Mouse (Mus musculus): ENCODE data around the gene Inf2. TPM values are rescaled to one million over a fixed set of nuclear protein-coding genes. Genes with fewer than 3 reads are reported as not detected.

The Inf2 gene
- polyA plus RNA-seq (2015; fragmentation: Nextera tagmentation; extraction: Ambion mirVana), result 4.2 and 5.5 TPM in 2 replicates

DNA sequence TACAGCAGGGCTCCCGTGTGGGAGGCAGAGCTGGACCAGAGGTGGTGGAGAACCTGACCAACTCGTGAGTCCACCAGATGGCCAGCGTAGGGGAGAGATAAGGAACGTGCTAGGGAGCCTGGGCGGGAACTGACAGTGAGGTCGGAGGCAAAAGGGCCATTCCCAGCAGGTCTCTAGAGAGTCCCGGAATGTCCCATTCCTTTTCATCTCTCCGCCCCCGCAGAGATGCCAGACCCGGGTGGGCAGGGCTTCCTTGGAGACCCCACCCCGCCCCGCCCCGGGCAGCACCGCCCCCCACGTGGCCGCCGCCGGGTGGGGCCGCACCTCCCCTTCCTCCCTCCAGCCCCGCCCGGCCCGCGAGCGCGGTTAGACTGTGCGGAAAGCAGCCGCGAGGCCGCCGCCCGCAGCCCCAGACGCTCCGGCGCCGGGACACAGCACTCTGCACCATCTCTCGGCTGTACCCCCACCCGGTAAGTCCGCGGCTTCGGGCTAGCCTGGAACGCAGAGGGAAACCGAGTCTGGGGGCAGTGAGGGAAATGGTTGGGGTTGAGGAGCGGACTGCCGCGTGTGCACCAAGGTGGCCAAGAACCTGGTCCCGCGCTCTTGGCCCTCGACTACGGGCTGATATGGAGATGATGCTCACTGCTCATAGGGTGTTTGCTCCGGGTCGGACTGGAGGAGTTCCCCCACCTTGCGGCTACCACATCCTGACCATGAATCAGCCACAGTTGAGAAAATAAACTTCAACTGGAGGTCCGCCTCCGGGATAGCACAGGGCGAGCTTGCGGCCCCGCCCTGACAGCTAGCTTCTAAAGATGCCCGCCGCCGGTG, at the start of gene Inf2:
Gene Inf2 (plus strand): TSS at position 359 of the 831 bp plus-strand sequence.
- ATAC-seq (ENCODE audit: low FRiP score, low read depth), result peak; percentile 90
- H3K9me3 ChIP-seq, result no peaks in the 10 kb centered on the region
- H3K27me3 ChIP-seq, result peaks cover 30% of the 10 kb centered on the region
- WGBS, result under 1% methylated on average over 53 of the region's 60 CpGs
- no peaks in the 10 kb centered on the region for H3K36me3 ChIP-seq
- peak within 1 kb of the TSS; percentile 75 for H3K9ac ChIP-seq
- H3K4me1 ChIP-seq, result peaks cover 41% of the 10 kb centered on the region
- peak within 1 kb of the TSS; percentile 62 for H3K4me3 ChIP-seq
- peak within 1 kb of the TSS; percentile 90 for H3K4me2 ChIP-seq (replicated peaks)
- H3K27ac ChIP-seq, result no peak within 1 kb of the TSS; the same call in 1 of the 2 replicates

DNA sequence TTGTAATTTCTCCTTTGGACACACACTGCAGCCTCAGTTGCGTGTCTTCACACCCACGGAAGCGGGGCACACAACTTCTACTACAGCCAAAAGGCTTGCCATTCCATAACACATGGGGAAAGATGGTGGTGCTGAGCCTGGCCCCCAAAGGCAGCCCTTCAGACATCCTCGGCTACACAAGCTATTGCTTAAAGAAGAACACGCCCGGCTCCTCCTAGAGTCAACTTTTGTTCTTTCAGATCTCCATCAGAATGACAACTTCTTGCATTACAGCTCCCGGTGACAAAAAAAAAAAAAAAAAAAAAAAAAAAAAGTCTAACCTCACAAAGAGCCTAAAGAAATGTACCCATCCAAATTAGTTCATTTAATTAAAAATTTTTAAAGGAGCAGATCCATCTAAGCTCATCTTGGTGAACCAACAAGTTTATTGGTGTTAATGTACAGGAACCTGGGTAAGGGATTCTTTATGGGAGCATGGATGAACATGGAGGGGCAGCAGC, 49.1 kb upstream of the Inf2 start:
- no peak overlapping the region for H3K9ac ChIP-seq
- H3K4me3 ChIP-seq, result no peak overlapping the region
- peaks cover 11% of the 10 kb centered on the region; the same call in 1 of the 2 replicates for H3K27me3 ChIP-seq
- WGBS, result 90% methylated on average over 7 of the region's 7 CpGs
- peaks cover 6% of the 10 kb centered on the region; the same call in 1 of the 2 replicates for H3K4me1 ChIP-seq
- H3K4me2 ChIP-seq (replicated peaks), result no peak overlapping the region
- H3K27ac ChIP-seq, result no peak overlapping the region
- no peaks in the 10 kb centered on the region for H3K36me3 ChIP-seq
- ATAC-seq (ENCODE audit: low FRiP score, low read depth), result no peak
- no peaks in the 10 kb centered on the region for H3K9me3 ChIP-seq

DNA sequence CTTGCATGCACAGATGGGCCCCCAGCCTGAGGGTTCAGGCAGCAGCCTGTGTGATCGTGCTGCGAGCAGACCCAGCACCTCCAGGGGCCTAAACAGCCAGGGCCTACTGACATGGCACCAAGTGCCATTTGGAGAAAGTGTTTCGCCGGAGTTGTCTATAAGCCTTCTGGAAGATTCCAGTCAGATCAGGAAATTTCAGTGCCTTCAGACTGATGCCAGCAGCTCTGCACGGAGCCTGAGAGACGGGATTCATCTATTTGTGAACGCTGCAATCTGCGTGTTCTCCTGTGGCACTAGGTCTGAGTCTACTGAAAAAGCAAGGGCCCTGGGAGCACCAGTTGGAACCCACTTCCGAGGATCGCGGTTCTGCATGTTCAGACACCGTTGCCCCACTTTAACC, 48.3 kb upstream of the Inf2 start:
- no peak overlapping the region for H3K27ac ChIP-seq
- no peak overlapping the region for H3K4me2 ChIP-seq (replicated peaks)
- no peaks in the 10 kb centered on the region for H3K9me3 ChIP-seq
- WGBS, result 87% methylated on average over 12 of the region's 12 CpGs
- ATAC-seq (ENCODE audit: low FRiP score, low read depth), result no peak
- H3K4me1 ChIP-seq, result peaks cover 12% of the 10 kb centered on the region
- no peak overlapping the region for H3K4me3 ChIP-seq
- H3K9ac ChIP-seq, result no peak overlapping the region
- no peaks in the 10 kb centered on the region for H3K36me3 ChIP-seq
- peaks cover 7% of the 10 kb centered on the region; the same call in 1 of the 2 replicates for H3K27me3 ChIP-seq

GRCm38 (mm10) chr12:112541483-112542091, 47.0 kb upstream of the Inf2 start:
- Histone ChIP-seq H3K4me3 (no peak overlapping the region), H3K9ac (no peak overlapping the region), H3K27ac (no peak overlapping the region), H3K36me3 (no peaks in the 10 kb centered on the region), H3K4me2 (replicated peaks) (no peak overlapping the region), H3K4me1 (peaks cover 17% of the 10 kb centered on the region), H3K27me3 (peaks cover 7% of the 10 kb centered on the region; the same call in 1 of the 2 replicates), H3K9me3 (no peaks in the 10 kb centered on the region)
- no peak for ATAC-seq (ENCODE audit: low FRiP score, low read depth)
- WGBS, result 79% methylated on average over 8 of the region's 8 CpGs

GRCm38 (mm10) chr12:112542257-112542919, 46.2 kb upstream of the Inf2 start:
- 52% methylated on average over 13 of the region's 13 CpGs for WGBS
- H3K27me3 ChIP-seq, result peaks cover 7% of the 10 kb centered on the region; the same call in 1 of the 2 replicates
- no peak overlapping the region for H3K27ac ChIP-seq
- no peaks in the 10 kb centered on the region for H3K36me3 ChIP-seq
- H3K9me3 ChIP-seq, result no peaks in the 10 kb centered on the region
- ATAC-seq (ENCODE audit: low FRiP score, low read depth), result no peak
- no peak overlapping the region for H3K4me3 ChIP-seq
- H3K4me2 ChIP-seq (replicated peaks), result no peak overlapping the region
- H3K9ac ChIP-seq, result no peak overlapping the region
- H3K4me1 ChIP-seq, result peaks cover 17% of the 10 kb centered on the region

DNA sequence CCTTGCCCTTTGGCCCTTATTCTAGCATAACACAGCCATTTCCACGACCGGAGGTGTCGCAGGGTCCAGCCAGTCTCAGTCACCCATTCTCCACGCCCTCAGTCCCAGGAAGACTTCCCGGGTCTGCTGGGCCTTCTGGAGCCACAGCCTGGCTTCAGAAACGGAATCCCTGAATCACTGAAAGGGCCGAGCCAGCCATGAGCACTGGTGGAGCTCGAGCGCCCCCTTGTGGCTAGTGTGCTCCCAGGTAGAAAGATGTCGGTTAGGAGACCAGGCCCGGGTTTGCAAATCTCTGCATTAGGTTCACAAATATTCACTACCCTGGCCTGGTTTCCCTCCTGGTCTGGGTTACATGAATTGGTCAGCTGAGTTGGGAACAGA, 45.7 kb upstream of the Inf2 start:
- no peaks in the 10 kb centered on the region for H3K9me3 ChIP-seq
- no peak overlapping the region for H3K4me3 ChIP-seq
- no peak overlapping the region for H3K4me2 ChIP-seq (replicated peaks)
- no peak overlapping the region for H3K27ac ChIP-seq
- H3K27me3 ChIP-seq, result peaks cover 7% of the 10 kb centered on the region; the same call in 1 of the 2 replicates
- no peak overlapping the region for H3K9ac ChIP-seq
- H3K4me1 ChIP-seq, result peaks cover 17% of the 10 kb centered on the region
- 5% methylated on average over 11 of the region's 11 CpGs for WGBS
- 0 out of 2 replicates have a peak, but pooled peaks have one; percentile 33 for ATAC-seq (ENCODE audit: low FRiP score, low read depth)
- H3K36me3 ChIP-seq, result no peaks in the 10 kb centered on the region

DNA sequence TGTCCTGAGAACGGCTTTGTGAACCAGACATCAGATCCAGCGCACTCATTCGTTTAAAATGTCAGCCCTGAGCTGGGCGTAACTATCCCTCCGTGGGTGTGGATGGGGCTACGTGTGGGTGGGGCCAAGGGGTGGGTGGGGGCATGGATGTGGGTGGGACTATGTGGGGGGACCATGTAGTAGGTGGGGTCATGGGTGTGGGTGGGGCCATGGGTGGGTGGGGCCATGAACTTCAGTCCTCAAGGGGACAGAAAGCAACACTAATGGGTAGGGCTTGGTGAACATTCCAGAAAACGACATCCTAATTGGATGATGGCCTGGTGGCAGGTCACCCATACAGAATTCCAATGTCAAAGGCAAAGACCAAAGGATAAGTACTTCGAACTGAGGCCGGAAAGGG, 44.6 kb upstream of the Inf2 start:
- H3K36me3 ChIP-seq, result no peaks in the 10 kb centered on the region
- whole genome bisulfite sequencing, result 63% methylated on average over 9 of the region's 9 CpGs
- no peak overlapping the region for H3K4me2 ChIP-seq (replicated peaks)
- H3K4me3 ChIP-seq, result no peak overlapping the region
- ATAC-seq (ENCODE audit: low FRiP score, low read depth), result no peak
- H3K27me3 ChIP-seq, result 0 out of 2 replicates have a peak, but pooled peaks cover 4% of the 10 kb centered on the region
- H3K4me1 ChIP-seq, result peaks cover 17% of the 10 kb centered on the region
- H3K9ac ChIP-seq, result no peak overlapping the region
- H3K27ac ChIP-seq, result no peak overlapping the region
- H3K9me3 ChIP-seq, result no peaks in the 10 kb centered on the region

GRCm38 (mm10) chr12:112544946-112545701, 43.5 kb upstream of the Inf2 start:
- no peak overlapping the region for H3K4me3 ChIP-seq
- H3K9me3 ChIP-seq, result no peaks in the 10 kb centered on the region
- H3K27me3 ChIP-seq, result 0 out of 2 replicates have a peak, but pooled peaks cover 3% of the 10 kb centered on the region
- H3K9ac ChIP-seq, result 0 out of 2 replicates have a peak overlapping the region, but pooled peaks have one; percentile 20
- H3K27ac ChIP-seq, result no peak overlapping the region
- ATAC-seq (ENCODE audit: low FRiP score, low read depth), result no peak
- peaks cover 17% of the 10 kb centered on the region for H3K4me1 ChIP-seq
- H3K4me2 ChIP-seq (replicated peaks), result no peak overlapping the region
- no peaks in the 10 kb centered on the region for H3K36me3 ChIP-seq
- WGBS, result 29% methylated on average over 12 of the region's 12 CpGs

DNA sequence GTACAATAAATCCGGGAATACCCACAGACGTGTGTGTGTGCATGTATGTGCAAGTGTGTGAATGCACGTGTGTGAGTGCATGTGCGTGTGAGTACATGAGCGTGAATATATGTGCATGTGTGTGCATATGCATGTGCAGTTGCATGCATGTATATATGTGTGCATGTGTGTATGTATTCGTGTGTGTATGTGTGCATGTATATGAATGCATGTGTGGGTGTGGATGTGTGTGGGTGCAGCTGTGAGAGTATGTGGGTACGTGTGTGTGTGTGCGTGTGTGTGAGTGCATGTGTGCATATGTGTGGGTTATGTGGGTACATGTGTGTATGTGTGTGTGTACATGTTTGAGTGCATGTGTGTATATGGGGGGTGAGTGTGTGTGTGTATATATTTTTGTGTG, 42.5 kb upstream of the Inf2 start:
- no peak for ATAC-seq (ENCODE audit: low FRiP score, low read depth)
- Histone ChIP-seq H3K27me3 (no peaks in the 10 kb centered on the region), H3K27ac (no peak overlapping the region), H3K36me3 (no peaks in the 10 kb centered on the region), H3K9ac (no peak overlapping the region), H3K4me2 (replicated peaks) (no peak overlapping the region), H3K9me3 (no peaks in the 10 kb centered on the region), H3K4me3 (no peak overlapping the region), H3K4me1 (peaks cover 17% of the 10 kb centered on the region)
- 84% methylated on average over 8 of the region's 8 CpGs for WGBS

DNA sequence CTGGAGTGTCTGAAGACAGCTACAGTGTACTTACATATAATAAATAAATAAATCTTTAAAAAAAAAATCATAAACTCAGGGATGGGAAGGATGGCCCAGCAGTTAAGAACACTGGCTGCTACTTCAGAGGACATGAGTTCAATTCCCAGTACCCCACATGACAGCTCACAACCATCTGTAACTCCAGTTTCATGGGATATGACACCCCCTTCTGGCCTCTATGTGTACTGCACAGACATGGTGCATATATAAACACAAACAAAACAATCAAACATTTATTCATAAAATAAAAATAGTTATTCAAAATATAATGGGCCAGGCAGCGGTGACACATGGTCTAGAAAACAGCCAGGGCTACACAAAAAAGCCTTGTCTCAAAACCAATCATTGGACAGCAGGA, 39.3 kb upstream of the Inf2 start:
- H3K27ac ChIP-seq, result no peak overlapping the region
- ATAC-seq (ENCODE audit: low FRiP score, low read depth), result no peak
- WGBS, result 94% methylated on average over 1 of the region's 1 CpGs
- H3K36me3 ChIP-seq, result no peaks in the 10 kb centered on the region
- no peaks in the 10 kb centered on the region for H3K27me3 ChIP-seq
- no peaks in the 10 kb centered on the region for H3K9me3 ChIP-seq
- no peak overlapping the region for H3K4me3 ChIP-seq
- no peak overlapping the region for H3K9ac ChIP-seq
- peaks cover 15% of the 10 kb centered on the region for H3K4me1 ChIP-seq
- H3K4me2 ChIP-seq (replicated peaks), result no peak overlapping the region

DNA sequence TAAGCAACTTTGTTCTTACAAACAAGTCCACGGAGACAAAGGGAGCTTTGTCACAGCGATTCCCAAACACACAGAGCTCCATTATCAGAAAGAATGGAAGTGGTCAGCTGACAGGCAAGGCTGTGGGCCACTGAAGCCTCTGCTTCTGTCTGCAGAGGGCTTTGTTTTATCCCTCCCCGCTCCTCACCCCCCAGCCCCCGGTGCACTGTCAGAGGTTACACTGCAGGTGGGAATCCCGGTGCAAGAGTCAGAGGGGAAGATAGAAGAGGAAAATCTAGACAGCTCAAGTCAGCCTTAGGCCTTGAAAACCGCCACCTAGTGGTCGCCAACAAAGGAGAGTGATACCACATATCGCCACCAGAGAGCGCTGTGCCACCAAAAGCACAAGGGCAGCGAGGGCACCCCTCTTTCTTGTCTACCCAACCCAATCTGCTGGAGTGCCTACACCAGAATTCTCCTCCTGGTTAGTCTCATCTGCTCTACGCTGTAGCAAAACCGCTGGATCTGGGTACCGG, 36.7 kb upstream of the Inf2 start:
- H3K27ac ChIP-seq, result no peak overlapping the region
- 14% methylated on average over 13 of the region's 13 CpGs for WGBS

More for the DNA sequence above, 36.7 kb upstream of the Inf2 start:
- Histone ChIP-seq H3K4me2 (replicated peaks) (no peak overlapping the region), H3K9ac (no peak overlapping the region), H3K4me1 (peaks cover 4% of the 10 kb centered on the region), H3K4me3 (no peak overlapping the region), H3K27me3 (no peaks in the 10 kb centered on the region), H3K36me3 (no peaks in the 10 kb centered on the region), H3K9me3 (no peaks in the 10 kb centered on the region)
- ATAC-seq (ENCODE audit: low FRiP score, low read depth), result peak; percentile 68; the same call in 1 of the 2 replicates
